Mouse (Mus musculus) liver, postnatal 0 days (tissue): ENCODE measurements around the gene Trim26. TPM values are rescaled to one million over a fixed set of nuclear protein-coding genes. Genes with fewer than 3 reads are reported as not detected.

Experiments
- ATAC-seq: fragments of 200-750 bp; cut with Nextera tagmentation; 2 replicates; pipeline ENCODE4 v1.8.0; 2017; ENCODE audit warnings: mild to moderate bottlenecking, moderate library complexity
- DNase-seq: peaks from one replicate; pipeline ENCODE4 v3.0.0-alpha.2; 2016
- H3K27ac ChIP-seq: fragments of 300-500 bp; sonication (generic); 2 replicates; pipeline ENCODE4 v1.5.1; 2014; ENCODE audit warnings: antibody characterized with exemption, moderate library complexity, mild to moderate bottlenecking, low read depth
- H3K27me3 ChIP-seq: fragments of 300-500 bp; sonication (generic); 2 replicates; pipeline ENCODE4 v1.6.1; 2014; ENCODE audit warnings: low read length, control low read depth, mixed read lengths; ENCODE audit not compliant: insufficient read depth
- H3K36me3 ChIP-seq: fragments of 300-500 bp; sonication (generic); replicated peaks from 2 replicates; pipeline ENCODE4 v1.6.1; 2014; ENCODE audit warnings: mild to moderate bottlenecking, control low read depth, low read length, moderate library complexity, mixed read lengths; ENCODE audit not compliant: insufficient read depth
- H3K4me1 ChIP-seq: fragments of 300-500 bp; sonication (generic); 2 replicates; pipeline ENCODE4 v1.6.1; 2014; ENCODE audit warnings: antibody characterized with exemption, mild to moderate bottlenecking, control low read depth; ENCODE audit not compliant: insufficient read depth
- H3K4me2 ChIP-seq: fragments of 300-500 bp; sonication (generic); 2 replicates; pipeline ENCODE4 v1.6.1; 2014; ENCODE audit warnings: low read depth, mild to moderate bottlenecking, low read length, moderate library complexity, mixed read lengths
- H3K4me3 ChIP-seq: fragments of 300-500 bp; sonication (generic); 2 replicates; pipeline ENCODE4 v1.5.1; 2014; ENCODE audit warnings: low read depth, low read length
- H3K9ac ChIP-seq: fragments of 300-500 bp; sonication (generic); replicated peaks from 2 replicates; pipeline ENCODE4 v1.6.1; 2014; ENCODE audit warnings: mild to moderate bottlenecking, moderate library complexity
- H3K9me3 ChIP-seq: fragments of 300-500 bp; sonication (generic); 2 replicates; pipeline ENCODE4 v1.6.1; 2016; ENCODE audit warnings: mild to moderate bottlenecking, control low read depth, low read length, mixed read lengths
- CTCF ChIP-seq: sonication (generic); IDR thresholded peaks from 2 replicates; pipeline ENCODE4 v1.5.1; 2016; ENCODE audit warnings: antibody characterized with exemption, low read depth
- EP300 ChIP-seq: IDR thresholded peaks from 2 replicates; pipeline ENCODE4 v1.6.1; 2016; ENCODE audit warnings: antibody characterized with exemption, low read depth, mild to moderate bottlenecking
- WGBS: fragments of 180-500 bp; shearing (Covaris S2); extraction: QIAGEN DNeasy Blood & Tissue Kit; methylation state at CpG from one replicate; pipeline ENCODE4 v1.1.7; 2014; ENCODE audit not compliant: insufficient replicate concordance; 5-methylcytosine and 5-hydroxymethylcytosine counted together
- polyA plus RNA-seq: library from polyadenylated mRNA; unstranded; fragments of >200 nt; fragmentation: Nextera tagmentation; extraction: Ambion mirVana; gene quantifications from 2 replicates; pipeline ENCODE4 v1.2.1, GENCODE M21; 2015

Trim26 gene
- polyA plus RNA-seq, 1 experiment from 2014 or later: 16.8 TPM

DNA sequence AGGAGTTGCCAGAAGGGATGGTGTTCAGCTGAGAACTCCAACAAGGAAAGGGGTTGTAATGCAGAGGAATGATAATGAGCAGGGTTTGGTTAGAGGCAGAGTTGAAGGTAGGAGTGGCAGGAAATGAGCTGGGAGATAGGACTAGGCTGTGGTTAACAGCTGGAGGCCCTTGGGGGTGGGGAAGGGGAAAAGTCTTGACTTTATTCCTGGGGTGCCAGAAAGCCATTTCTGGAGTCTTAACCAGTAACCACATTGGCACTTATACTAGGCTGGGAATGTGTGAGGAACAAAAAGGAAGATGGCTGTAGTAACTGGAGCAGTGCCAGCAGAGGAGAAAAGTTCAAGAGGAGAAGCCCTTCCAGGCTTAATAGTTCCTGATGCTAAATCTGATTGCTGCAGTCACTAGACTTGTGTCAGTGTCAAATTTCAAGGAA lies 7.4 kb downstream of the Trim26 start:
- Histone ChIP-seq H3K9ac (no peak overlapping the region), H3K4me3 (no peak overlapping the region), H3K4me1 (peaks cover 30% of the 10 kb centered on the region), H3K27me3 (no peaks in the 10 kb centered on the region), H3K9me3 (no peaks in the 10 kb centered on the region), H3K27ac (peak overlapping the region; percentile 31), H3K4me2 (no peak overlapping the region), H3K36me3 (no peaks in the 10 kb centered on the region; the same call in 1 of the 2 replicates)
- ATAC-seq (peak; percentile 35; the same call in 1 of the 2 replicates), DNase-seq (peak; percentile 17)
- TF ChIP-seq CTCF: no peak
- 0 out of 2 replicates have a peak, but pooled peaks have one; percentile 15 for TF ChIP-seq EP300

GRCm38 (mm10) chr17:36844725-36845124 lies 7.8 kb downstream of the Trim26 start:
- no peak for TF ChIP-seq EP300
- no peak for TF ChIP-seq CTCF
- H3K9ac ChIP-seq: no peak overlapping the region
- WGBS: 47% methylated on average over 1 of the region's 1 CpGs
- H3K27ac ChIP-seq: peak overlapping the region; percentile 31
- H3K4me2 ChIP-seq: no peak overlapping the region
- no peaks in the 10 kb centered on the region for H3K9me3 ChIP-seq
- H3K36me3 ChIP-seq: no peaks in the 10 kb centered on the region; the same call in 1 of the 2 replicates
- peaks cover 30% of the 10 kb centered on the region for H3K4me1 ChIP-seq
- DNase-seq (peak; percentile 17), ATAC-seq (no peak)
- H3K27me3 ChIP-seq: no peaks in the 10 kb centered on the region
- no peak overlapping the region for H3K4me3 ChIP-seq

GRCm38 (mm10) chr17:36848911-36849310 lies 12.0 kb downstream of the Trim26 start:
- ATAC-seq (no peak), DNase-seq (no peak)
- H3K4me3 ChIP-seq: no peak overlapping the region
- H3K27me3 ChIP-seq: no peaks in the 10 kb centered on the region
- no peak overlapping the region for H3K4me2 ChIP-seq
- no peaks in the 10 kb centered on the region for H3K9me3 ChIP-seq
- no peak overlapping the region for H3K27ac ChIP-seq
- 71% methylated on average over 5 of the region's 5 CpGs for WGBS
- H3K36me3 ChIP-seq: peaks cover 17% of the 10 kb centered on the region
- no peak for TF ChIP-seq CTCF
- no peak for TF ChIP-seq EP300
- H3K9ac ChIP-seq: no peak overlapping the region
- H3K4me1 ChIP-seq: peaks cover 20% of the 10 kb centered on the region

DNA sequence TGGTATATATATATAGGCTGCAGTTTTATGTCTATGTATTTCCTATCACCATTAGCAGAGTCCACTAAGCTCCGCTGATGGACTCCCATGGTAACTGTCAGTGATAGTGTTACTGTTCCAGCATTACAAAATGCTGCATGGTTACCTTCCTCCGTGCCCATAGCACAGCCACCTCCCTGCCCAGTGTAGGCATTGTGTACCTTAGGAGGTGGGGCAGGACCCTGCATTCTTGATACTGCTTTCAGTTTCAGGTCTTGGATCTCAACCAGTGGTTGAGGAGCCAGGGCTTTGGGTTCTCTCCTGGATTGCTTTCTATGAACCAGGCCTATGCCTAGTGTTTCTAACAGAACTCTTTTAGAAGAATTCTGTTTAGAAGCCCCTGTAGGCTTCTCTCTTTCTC lies 13.1 kb downstream of the Trim26 start:
- Histone ChIP-seq H3K36me3 (peaks cover 17% of the 10 kb centered on the region), H3K4me1 (peaks cover 9% of the 10 kb centered on the region; the same call in 1 of the 2 replicates), H3K27ac (no peak overlapping the region), H3K9ac (no peak overlapping the region), H3K4me2 (no peak overlapping the region), H3K9me3 (no peaks in the 10 kb centered on the region), H3K27me3 (no peaks in the 10 kb centered on the region), H3K4me3 (no peak overlapping the region)
- TF ChIP-seq EP300: no peak
- no peak for TF ChIP-seq CTCF
- DNase-seq: no peak
- 70% methylated on average over 2 of the region's 2 CpGs for WGBS
- ATAC-seq: no peak

DNA sequence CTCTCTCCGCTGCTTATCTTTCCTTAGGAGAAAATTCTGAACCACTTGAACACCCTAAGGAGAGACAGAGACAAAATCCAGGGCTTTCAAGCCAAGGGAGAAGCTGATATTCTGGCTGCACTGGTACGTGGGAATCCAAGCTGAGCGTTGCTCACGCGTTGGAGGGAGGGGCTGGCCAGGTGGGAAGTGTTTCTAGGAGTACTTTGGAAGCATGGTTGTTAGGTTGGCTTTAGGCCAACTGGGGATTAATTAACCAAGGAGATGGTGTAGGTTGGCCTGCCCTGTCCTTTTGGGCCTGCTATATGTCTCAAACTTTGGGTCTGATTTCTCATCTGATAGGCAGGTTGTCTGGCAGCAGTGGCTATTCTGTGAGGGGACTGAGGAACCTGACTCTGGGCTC lies 14.3 kb downstream of the Trim26 start:
- peaks cover 22% of the 10 kb centered on the region for H3K36me3 ChIP-seq
- no peaks in the 10 kb centered on the region for H3K27me3 ChIP-seq
- H3K4me1 ChIP-seq: peaks cover 6% of the 10 kb centered on the region; the same call in 1 of the 2 replicates
- no peak overlapping the region for H3K4me3 ChIP-seq
- DNase-seq: no peak
- H3K9me3 ChIP-seq: no peaks in the 10 kb centered on the region
- H3K27ac ChIP-seq: no peak overlapping the region
- WGBS: 67% methylated on average over 5 of the region's 5 CpGs
- no peak overlapping the region for H3K4me2 ChIP-seq
- TF ChIP-seq CTCF: no peak
- TF ChIP-seq EP300: no peak
- peak; percentile 38; the same call in 1 of the 2 replicates for ATAC-seq
- no peak overlapping the region for H3K9ac ChIP-seq

DNA sequence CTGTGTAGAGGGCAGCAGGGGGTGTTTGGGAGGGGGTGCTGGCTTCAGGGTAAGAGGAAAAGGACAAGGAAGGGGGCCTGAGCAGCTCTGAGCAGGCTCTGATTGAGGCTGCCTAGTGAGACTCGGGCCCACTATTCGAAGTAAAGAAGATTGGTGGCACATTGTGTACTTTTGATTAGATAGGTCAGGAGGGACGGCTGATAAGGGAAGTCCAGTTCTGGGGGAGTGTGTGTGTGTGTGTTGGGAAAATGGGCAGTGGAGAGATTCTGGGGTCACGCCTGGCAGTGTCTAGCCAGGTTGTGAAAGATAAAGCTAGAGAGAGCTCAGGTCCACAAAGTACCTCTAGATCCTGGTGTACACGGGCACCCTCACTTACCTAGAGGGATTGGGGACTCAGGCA lies 14.7 kb downstream of the Trim26 start:
- Histone ChIP-seq H3K4me2 (no peak overlapping the region), H3K36me3 (peaks cover 25% of the 10 kb centered on the region), H3K9me3 (no peaks in the 10 kb centered on the region), H3K4me3 (no peak overlapping the region), H3K27ac (no peak overlapping the region), H3K9ac (no peak overlapping the region), H3K4me1 (peaks cover 6% of the 10 kb centered on the region; the same call in 1 of the 2 replicates), H3K27me3 (no peaks in the 10 kb centered on the region)
- ATAC-seq: 0 out of 2 replicates have a peak, but pooled peaks have one; percentile 19
- 50% methylated on average over 5 of the region's 5 CpGs for WGBS
- TF ChIP-seq CTCF (no peak), EP300 (no peak)
- DNase-seq: no peak

- DNase-seq (no peak), ATAC-seq (no peak)
- Histone ChIP-seq H3K36me3 (peaks cover 45% of the 10 kb centered on the region), H3K9ac (no peak overlapping the region), H3K4me2 (no peak overlapping the region), H3K4me3 (no peak overlapping the region), H3K27me3 (no peaks in the 10 kb centered on the region), H3K4me1 (peaks cover 6% of the 10 kb centered on the region; the same call in 1 of the 2 replicates), H3K27ac (no peak overlapping the region), H3K9me3 (no peaks in the 10 kb centered on the region)
- TF ChIP-seq CTCF (peak; percentile 56), EP300 (no peak)
- WGBS: 86% methylated on average over 3 of the region's 3 CpGs
Observed at GRCm38 (mm10) chr17:36855484-36855883, 18.6 kb downstream of the Trim26 start.
